Mouse (Mus musculus) hematopoietic stem cell, adult 5-6 weeks (primary cell): ENCODE data around the gene Lnpep. TPM values are rescaled to one million over a fixed set of nuclear protein-coding genes. Genes with fewer than 3 reads are reported as not detected.
"Not testable (repeated sequence)": the region's sequence is repeated elsewhere in the genome, so short reads cannot be mapped to it uniquely, and the experiment has no call there.

Source experiments
- ATAC-seq, 2 experiments: fragments of 125-278 bp in 1 of 2; replicated peaks in 1 of 2; 2 replicates each; pipeline ENCODE4 v1.8.0; 2016 to 2017; ENCODE audit warnings: inconsistent platforms in 2 of 2, mild to moderate bottlenecking in 2 of 2, moderate number of reproducible peaks in 2 of 2, low read depth in 1 of 2, moderate TSS enrichment in 1 of 2; ENCODE audit not compliant: low FRiP score in 2 of 2, poor library complexity in 2 of 2, severe bottlenecking in 2 of 2, insufficient read depth in 1 of 2, low TSS enrichment in 1 of 2
- total RNA-seq: library from RNA; stranded (forward); fragments of 172-1452, 232-1000 nt; gene quantifications from 2 replicates; pipeline ENCODE4 v1.2.3, GENCODE M21; 2017

The Lnpep gene
- 62.1 and 83.2 TPM in 2 replicates for total RNA-seq

DNA sequence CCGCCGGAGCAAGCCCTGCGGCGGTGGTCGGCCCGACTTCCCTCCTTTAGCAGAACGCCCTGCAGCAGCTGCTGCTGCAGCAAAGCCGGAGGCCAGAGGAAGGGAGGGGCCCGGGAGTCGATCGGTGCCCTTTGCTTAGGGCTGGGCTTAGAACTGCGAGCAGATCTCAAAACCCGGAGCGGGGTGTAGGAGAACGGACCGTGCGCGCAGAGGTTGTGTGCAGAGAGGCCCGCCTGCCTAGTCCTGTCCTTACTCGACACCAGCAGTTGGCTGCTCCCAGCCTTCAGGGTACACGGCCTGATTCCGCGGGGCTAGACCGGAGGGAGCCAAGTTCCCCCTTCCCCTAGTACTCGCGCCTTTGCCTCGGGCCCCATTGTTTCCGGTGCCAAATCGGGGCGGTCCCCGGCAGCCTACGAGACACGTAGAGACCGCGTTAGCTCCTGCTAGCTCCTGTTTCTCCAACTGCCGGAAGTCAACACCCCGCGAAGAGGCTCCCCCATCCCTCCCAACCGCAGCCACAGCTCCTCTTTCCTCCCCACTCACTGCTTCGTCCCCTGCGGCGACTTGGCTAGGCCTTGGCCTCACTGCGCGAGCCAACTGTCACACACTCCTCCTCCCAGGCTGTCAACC is at the start of gene Lnpep:
TSS of gene Lnpep (minus strand) at position 94 of the 630 bp plus-strand sequence.
- ATAC-seq = peak; percentile 80 to 81

- no peak for ATAC-seq
Measured at GRCm38 (mm10) chr17:17655829-17656176, 31.0 kb upstream of the Lnpep start.

- ATAC-seq = peak; percentile 53 to 58
Measured at GRCm38 (mm10) chr17:17654997-17655828, 30.4 kb upstream of the Lnpep start.

GRCm38 (mm10) chr17:17652570-17652969 is 27.7 kb upstream of the Lnpep start:
- ATAC-seq = peak; percentile 72 to 74

DNA sequence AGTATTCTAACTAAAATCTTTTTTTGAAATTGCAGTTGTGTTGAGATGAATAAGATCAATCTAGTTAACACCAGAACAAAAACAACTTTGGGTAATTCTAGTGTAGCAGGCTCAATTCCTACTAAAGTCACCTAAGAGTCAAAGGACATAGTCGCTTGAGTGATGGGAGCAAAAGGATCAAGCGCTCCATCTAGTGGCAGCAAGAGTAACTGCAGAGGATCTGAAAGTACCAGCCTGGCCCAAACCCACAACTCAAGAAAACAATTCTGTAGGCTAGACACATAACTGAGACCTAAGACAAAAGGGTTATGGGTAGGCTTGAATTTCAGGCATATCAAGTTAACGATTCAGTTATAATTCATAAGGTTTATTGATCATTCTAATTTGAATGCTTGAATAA is 20.9 kb upstream of the Lnpep start:
- ATAC-seq = peak; percentile 94 to 96

DNA sequence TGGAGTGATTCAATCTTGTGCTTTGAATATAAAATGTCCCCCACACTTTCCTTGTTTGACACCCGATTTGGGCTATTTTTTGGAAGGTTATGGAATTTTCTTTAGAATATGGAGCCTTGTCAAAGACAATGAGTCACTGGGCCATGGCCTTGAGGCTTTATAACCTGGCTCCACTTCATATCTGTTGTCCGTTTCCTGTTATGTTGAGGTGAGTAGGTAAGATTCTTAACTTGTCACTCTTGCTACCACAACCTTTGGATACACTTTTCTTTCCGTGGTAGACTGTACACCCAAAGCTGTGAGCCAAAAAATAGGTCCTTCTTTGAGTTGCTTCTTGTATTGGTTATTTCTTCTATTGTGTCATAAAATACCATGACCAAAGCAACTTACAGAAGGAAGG is 12.5 kb upstream of the Lnpep start:
- no peak for ATAC-seq

DNA sequence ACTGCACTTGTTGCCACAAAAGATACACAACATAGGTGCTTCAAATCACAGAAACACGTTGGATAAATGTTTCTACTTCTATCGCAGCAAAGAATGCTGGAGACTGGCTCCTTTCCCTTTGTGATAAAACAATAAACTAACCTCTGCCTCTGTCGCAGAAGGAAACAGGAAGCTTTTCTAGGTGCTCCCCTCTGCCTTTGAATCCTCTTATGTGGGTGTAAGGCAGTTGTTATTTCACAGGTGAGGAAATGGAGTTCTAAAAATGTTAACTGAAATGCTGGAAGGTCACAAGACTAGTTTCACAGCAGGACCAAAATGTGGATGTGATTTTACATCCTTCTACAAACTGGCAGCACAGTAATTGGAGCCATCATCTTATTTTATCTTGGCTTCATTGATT is 11.3 kb upstream of the Lnpep start:
- no peak for ATAC-seq

- peak; percentile 96 to 99 for ATAC-seq
Measured at GRCm38 (mm10) chr17:17634033-17634432, 9.2 kb upstream of the Lnpep start.

DNA sequence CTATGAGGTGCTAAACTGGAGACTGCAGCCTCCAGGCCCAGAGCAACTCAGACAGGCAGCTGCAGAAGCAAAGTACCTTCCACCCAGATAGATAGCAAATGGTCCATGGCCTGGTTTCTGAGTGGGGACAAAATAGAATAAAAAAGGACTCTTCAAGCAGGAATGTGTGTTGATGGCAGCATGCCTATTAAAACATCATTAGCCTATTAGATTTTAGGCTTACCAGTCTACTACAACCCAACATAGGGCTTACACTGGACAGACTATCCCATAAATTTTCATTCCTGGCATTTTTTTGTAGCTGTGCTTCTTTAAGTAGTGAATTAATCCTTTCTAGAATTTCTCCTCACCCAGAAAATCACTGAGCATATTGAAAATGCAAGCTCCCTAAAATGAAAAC is 7.1 kb upstream of the Lnpep start:
- ATAC-seq = no peak

- not testable (repeated sequence) for ATAC-seq
Measured at GRCm38 (mm10) chr17:17628237-17628879, 3.5 kb upstream of the Lnpep start.

- no peak for ATAC-seq
Measured at GRCm38 (mm10) chr17:17627558-17627957, 2.7 kb upstream of the Lnpep start.

- ATAC-seq = no peak
Measured at GRCm38 (mm10) chr17:17625887-17626679, 1.2 kb upstream of the Lnpep start.

- ATAC-seq = peak; percentile 74
Measured at GRCm38 (mm10) chr17:17624421-17624956, 361 bp downstream of the Lnpep start.

DNA sequence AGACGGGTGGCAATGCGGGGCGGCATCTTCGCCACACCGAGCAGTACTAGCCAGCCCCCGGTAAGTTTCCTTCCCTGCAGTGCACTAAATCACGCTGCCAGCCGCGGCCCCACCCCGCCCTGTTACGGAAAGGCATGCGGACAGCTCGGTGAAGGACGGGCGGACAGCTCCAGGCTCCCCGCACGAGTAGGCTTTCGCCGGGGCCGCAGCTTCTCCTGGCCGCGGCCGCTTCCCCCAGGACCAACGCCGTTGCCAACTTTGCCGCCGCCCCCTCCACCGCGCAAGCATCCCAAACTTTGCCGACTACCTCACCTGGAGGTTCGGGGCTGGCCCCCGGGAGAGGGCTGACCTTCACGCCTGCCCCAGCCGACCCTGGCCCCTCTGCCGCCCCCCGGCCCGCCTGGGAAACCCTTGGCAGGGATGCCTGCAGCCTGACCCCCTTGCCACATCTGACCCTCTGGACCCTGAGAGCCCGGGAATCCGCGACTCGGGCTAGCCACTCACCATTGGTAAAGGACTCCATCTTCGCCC is 895 bp downstream of the Lnpep start:
- peak in 1 of 2 experiments; percentile 8; a peak in 1 of 4 replicates for ATAC-seq

DNA sequence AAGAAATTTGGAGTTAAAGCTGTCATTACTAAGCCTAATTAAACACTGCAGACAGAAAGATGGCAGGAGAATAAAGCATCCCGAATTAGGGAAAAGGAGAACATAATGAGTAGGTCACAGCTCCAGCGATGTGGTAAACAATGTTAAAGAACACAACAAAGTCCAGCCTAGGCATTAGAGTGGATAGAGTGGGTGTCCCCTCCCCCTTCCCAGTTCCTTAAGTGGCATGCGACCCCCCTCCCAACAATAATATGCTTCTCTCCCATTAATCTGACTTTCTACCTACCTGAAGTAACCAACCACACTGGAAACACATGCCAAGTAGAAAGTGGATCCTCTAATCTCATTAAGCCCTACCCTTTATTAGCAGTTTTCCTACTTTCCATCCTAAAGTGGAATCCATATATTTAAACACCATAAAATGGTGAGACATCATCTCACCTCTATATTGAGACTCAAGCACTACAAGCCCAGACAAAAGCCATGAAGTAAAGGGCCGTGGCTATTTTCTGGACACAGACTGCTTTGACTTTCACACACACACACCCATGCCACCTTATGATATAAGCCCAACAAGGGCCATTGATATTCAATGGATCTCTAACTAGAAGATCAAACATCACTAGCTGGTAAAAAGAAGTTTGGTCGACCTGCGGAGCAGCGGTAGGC is 1.5 kb downstream of the Lnpep start:
- ATAC-seq = no peak

GRCm38 (mm10) chr17:17622576-17622975 is 2.3 kb downstream of the Lnpep start:
- ATAC-seq = no peak

GRCm38 (mm10) chr17:17621586-17621985 is 3.3 kb downstream of the Lnpep start:
- ATAC-seq = no peak
